Mouse (Mus musculus) heart, embryonic 16.5 days (tissue): ENCODE data around the gene Foxp1. TPM values are rescaled to one million over a fixed set of nuclear protein-coding genes. Genes with fewer than 3 reads are reported as not detected.

Experiments used
- ATAC-seq: fragments of 200-750 bp; cut with Nextera tagmentation; replicated peaks from 2 replicates; pipeline ENCODE4 v1.8.0; 2017; ENCODE audit warnings: moderate number of reproducible peaks; ENCODE audit not compliant: insufficient read depth, low FRiP score; ENCODE audit errors: extremely low read depth
- H3K27ac ChIP-seq: fragments of 300-500 bp; sonication (generic); 2 replicates; pipeline ENCODE4 v1.5.1; 2014; ENCODE audit warnings: mild to moderate bottlenecking, low read length, control low read depth, moderate library complexity
- H3K27me3 ChIP-seq: fragments of 300-500 bp; sonication (generic); 2 replicates; pipeline ENCODE4 v1.6.1; 2014; ENCODE audit warnings: low read length, mixed read lengths; ENCODE audit not compliant: control insufficient read depth, insufficient read depth
- H3K36me3 ChIP-seq: fragments of 300-500 bp; sonication (generic); 2 replicates; pipeline ENCODE4 v1.6.1; 2014; ENCODE audit not compliant: control insufficient read depth, insufficient read depth
- H3K4me1 ChIP-seq: fragments of 300-500 bp; sonication (generic); 2 replicates; pipeline ENCODE4 v1.6.1; 2014; ENCODE audit warnings: low read length, mixed read lengths; ENCODE audit not compliant: control insufficient read depth, insufficient read depth
- H3K4me2 ChIP-seq: fragments of 300-500 bp; sonication (generic); 2 replicates; pipeline ENCODE4 v1.6.1; 2014; ENCODE audit warnings: low read depth, mild to moderate bottlenecking, control low read depth, low read length
- H3K4me3 ChIP-seq: fragments of 300-500 bp; sonication (generic); 2 replicates; pipeline ENCODE4 v1.5.1; 2014; ENCODE audit warnings: mild to moderate bottlenecking, control low read depth, low read length
- H3K9ac ChIP-seq: fragments of 300-500 bp; sonication (generic); 2 replicates; pipeline ENCODE4 v1.6.1; 2014; ENCODE audit warnings: low read length, control low read depth
- H3K9me3 ChIP-seq: fragments of 300-500 bp; sonication (generic); replicated peaks from 2 replicates; pipeline ENCODE4 v1.6.1; 2016; ENCODE audit warnings: low read length; ENCODE audit not compliant: control insufficient read depth
- WGBS: fragments of 180-500 bp; shearing (Covaris S2); extraction: QIAGEN DNeasy Blood & Tissue Kit; methylation state at CpG from one replicate; pipeline ENCODE4 v1.1.7; 2014; 5-methylcytosine and 5-hydroxymethylcytosine counted together
- polyA plus RNA-seq: library from polyadenylated mRNA; unstranded; fragments of >200 nt; fragmentation: Nextera tagmentation; extraction: Ambion mirVana; gene quantifications from 2 replicates; pipeline ENCODE4 v1.2.1, GENCODE M21; 2015

Foxp1 gene
- polyA plus RNA-seq, 1 experiment from 2014 or later = 59.0 TPM

GRCm38 (mm10) chr6:99344966-99345365 lies 177.6 kb downstream of the Foxp1 start:
- peaks cover 4% of the 10 kb centered on the region for H3K4me1 ChIP-seq
- ATAC-seq = no peak
- 95% methylated on average over 7 of the region's 7 CpGs for WGBS

GRCm38 (mm10) chr6:99344357-99344756 lies 178.2 kb downstream of the Foxp1 start:
- H3K27me3 ChIP-seq = no peaks in the 10 kb centered on the region
- no peak overlapping the region for H3K4me3 ChIP-seq
- WGBS = 88% methylated on average over 3 of the region's 3 CpGs
- no peak overlapping the region for H3K9ac ChIP-seq
- no peak overlapping the region for H3K4me2 ChIP-seq
- no peaks in the 10 kb centered on the region for H3K9me3 ChIP-seq
- no peaks in the 10 kb centered on the region for H3K36me3 ChIP-seq
- H3K4me1 ChIP-seq = peaks cover 4% of the 10 kb centered on the region
- H3K27ac ChIP-seq = no peak overlapping the region
- ATAC-seq = no peak

More at GRCm38 (mm10) chr6:99344966-99345365, 177.6 kb downstream of the Foxp1 start:
- Histone ChIP-seq H3K4me2 (no peak overlapping the region), H3K36me3 (no peaks in the 10 kb centered on the region), H3K27ac (no peak overlapping the region), H3K9ac (no peak overlapping the region), H3K4me3 (no peak overlapping the region), H3K9me3 (no peaks in the 10 kb centered on the region), H3K27me3 (no peaks in the 10 kb centered on the region)

- Histone ChIP-seq H3K9ac (no peak overlapping the region), H3K27me3 (no peaks in the 10 kb centered on the region), H3K27ac (no peak overlapping the region), H3K4me3 (no peak overlapping the region), H3K4me2 (no peak overlapping the region), H3K4me1 (peaks cover 7% of the 10 kb centered on the region), H3K36me3 (no peaks in the 10 kb centered on the region), H3K9me3 (no peaks in the 10 kb centered on the region)
- no peak for ATAC-seq
- WGBS = 87% methylated on average over 3 of the region's 3 CpGs
Measured at GRCm38 (mm10) chr6:99343815-99344214, 178.7 kb downstream of the Foxp1 start.

- Histone ChIP-seq H3K9me3 (no peaks in the 10 kb centered on the region), H3K9ac (no peak overlapping the region), H3K27me3 (no peaks in the 10 kb centered on the region), H3K27ac (no peak overlapping the region), H3K36me3 (no peaks in the 10 kb centered on the region), H3K4me2 (no peak overlapping the region), H3K4me3 (no peak overlapping the region), H3K4me1 (peaks cover 16% of the 10 kb centered on the region)
- 90% methylated on average over 3 of the region's 3 CpGs for WGBS
- no peak for ATAC-seq
Measured at GRCm38 (mm10) chr6:99342416-99342815, 180.1 kb downstream of the Foxp1 start.

- Histone ChIP-seq H3K36me3 (no peaks in the 10 kb centered on the region), H3K4me2 (no peak overlapping the region), H3K4me1 (peaks cover 16% of the 10 kb centered on the region), H3K9me3 (no peaks in the 10 kb centered on the region), H3K27ac (no peak overlapping the region), H3K4me3 (no peak overlapping the region), H3K9ac (no peak overlapping the region), H3K27me3 (no peaks in the 10 kb centered on the region)
- 91% methylated on average over 4 of the region's 4 CpGs for WGBS
- no peak for ATAC-seq
Measured at GRCm38 (mm10) chr6:99340902-99341301, 181.6 kb downstream of the Foxp1 start.

GRCm38 (mm10) chr6:99339986-99340721 lies 182.4 kb downstream of the Foxp1 start:
- no peak for ATAC-seq
- no peak overlapping the region for H3K4me3 ChIP-seq
- 87% methylated on average over 10 of the region's 10 CpGs for WGBS

GRCm38 (mm10) chr6:99339343-99339620 lies 183.2 kb downstream of the Foxp1 start:
- Histone ChIP-seq H3K4me3 (no peak overlapping the region), H3K9ac (no peak overlapping the region), H3K27me3 (no peaks in the 10 kb centered on the region), H3K4me2 (0 out of 2 replicates have a peak overlapping the region, but pooled peaks have one; percentile 15), H3K36me3 (no peaks in the 10 kb centered on the region), H3K27ac (no peak overlapping the region), H3K4me1 (peaks cover 16% of the 10 kb centered on the region), H3K9me3 (no peaks in the 10 kb centered on the region)
- WGBS = 61% methylated on average over 5 of the region's 5 CpGs
- ATAC-seq = no peak

More at GRCm38 (mm10) chr6:99339986-99340721, 182.4 kb downstream of the Foxp1 start:
- Histone ChIP-seq H3K27ac (no peak overlapping the region), H3K9me3 (no peaks in the 10 kb centered on the region), H3K36me3 (no peaks in the 10 kb centered on the region), H3K9ac (no peak overlapping the region), H3K27me3 (no peaks in the 10 kb centered on the region), H3K4me1 (peaks cover 16% of the 10 kb centered on the region), H3K4me2 (no peak overlapping the region)

GRCm38 (mm10) chr6:99338593-99339342 lies 183.8 kb downstream of the Foxp1 start:
- Histone ChIP-seq H3K36me3 (no peaks in the 10 kb centered on the region), H3K4me3 (no peak overlapping the region), H3K4me2 (no peak overlapping the region), H3K9ac (no peak overlapping the region), H3K27me3 (no peaks in the 10 kb centered on the region), H3K4me1 (peaks cover 16% of the 10 kb centered on the region), H3K27ac (no peak overlapping the region), H3K9me3 (no peaks in the 10 kb centered on the region)
- no peak for ATAC-seq
- WGBS = 58% methylated on average over 9 of the region's 9 CpGs

- Histone ChIP-seq H3K27me3 (no peaks in the 10 kb centered on the region), H3K4me3 (no peak overlapping the region), H3K9ac (no peak overlapping the region), H3K27ac (peak overlapping the region; percentile 26; the same call in 1 of the 2 replicates), H3K4me1 (peaks cover 16% of the 10 kb centered on the region), H3K36me3 (no peaks in the 10 kb centered on the region), H3K4me2 (no peak overlapping the region), H3K9me3 (no peaks in the 10 kb centered on the region)
- 50% methylated on average over 3 of the region's 3 CpGs for WGBS
- ATAC-seq = no peak
Measured at GRCm38 (mm10) chr6:99338174-99338573, 184.3 kb downstream of the Foxp1 start.
